Comparison of ENCODE assay signal across 8 mouse cellular contexts in the genomic region with DNA sequence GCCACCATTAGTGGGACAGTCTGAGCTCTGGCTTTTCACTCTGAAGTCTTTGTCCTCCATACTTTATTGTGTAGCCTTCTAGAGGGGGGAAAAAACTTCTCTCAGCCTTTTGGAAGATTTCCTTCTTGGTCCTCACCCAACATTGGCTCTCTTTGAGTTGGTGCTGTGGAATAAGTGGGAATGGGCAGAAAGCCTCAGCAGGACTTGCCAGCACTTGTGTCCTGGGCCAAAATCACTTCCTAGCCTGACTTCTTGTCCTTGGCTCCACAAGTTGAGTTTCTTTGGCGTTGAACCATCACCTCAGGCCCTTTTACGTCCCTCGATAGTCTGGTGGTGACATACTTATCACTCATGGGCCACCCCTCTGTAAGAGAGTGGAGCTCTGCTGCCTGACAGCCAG. TPM values are rescaled to one million over a fixed set of nuclear protein-coding genes. Genes with fewer than 3 reads are reported as not detected.
DNase-seq lines count a peak whose midpoint lies in the region; ATAC-seq and TF ChIP-seq lines count a peak whose summit lies in the region.

No protein-coding gene starts in this region.

- no peaks in the 10 kb centered on the region for H3K9me3 ChIP-seq in embryonic facial prominence, embryonic 10.5 days
- H3K9me3 ChIP-seq in hindbrain, embryonic 14.5 days (ENCODE audit: control insufficient read depth, low read length) = no peaks in the 10 kb centered on the region
- no peaks in the 10 kb centered on the region for H3K9me3 ChIP-seq in midbrain, embryonic 11.5 days (ENCODE audit: control insufficient read depth, low read length)

- H3K27me3 ChIP-seq in embryonic facial prominence, embryonic 10.5 days (replicated peaks; ENCODE audit: low read depth, poor library complexity, severe bottlenecking) = 0 out of 2 replicates have a peak, but pooled peaks cover 3% of the 10 kb centered on the region
- no peaks in the 10 kb centered on the region for H3K27me3 ChIP-seq in hindbrain, embryonic 14.5 days (ENCODE audit: control insufficient read depth, insufficient read depth, low read length)
- H3K27me3 ChIP-seq in midbrain, embryonic 11.5 days (ENCODE audit: control insufficient read depth, insufficient read depth, low read length) = no peaks in the 10 kb centered on the region

- no peak overlapping the region for H3K4me3 ChIP-seq in layer of hippocampus, adult 2 months
- no peak overlapping the region; the same call in 1 of the 2 replicates for H3K4me3 ChIP-seq in embryonic facial prominence, embryonic 10.5 days
- H3K4me3 ChIP-seq in hindbrain, embryonic 14.5 days (replicated peaks; ENCODE audit: low read length) = no peak overlapping the region
- no peak overlapping the region for H3K4me3 ChIP-seq in midbrain, embryonic 11.5 days (ENCODE audit: low read depth, low read length)

- 91% methylated on average over 3 of the region's 3 CpGs for WGBS in embryonic facial prominence, embryonic 10.5 days
- WGBS in hindbrain, embryonic 14.5 days = 90% methylated on average over 3 of the region's 3 CpGs
- WGBS in midbrain, embryonic 11.5 days = 89% methylated on average over 3 of the region's 3 CpGs

- DNase-seq in layer of hippocampus, adult 2 months (ENCODE audit: low spot score in 2 of 2) = no peak
- no peak for DNase-seq in layer of hippocampus, adult 9-10 months (ENCODE audit: low spot score)
- no peak for DNase-seq in embryonic facial prominence, embryonic 10.5 days (ENCODE audit: low spot score)
- DNase-seq in hindbrain, embryonic 14.5 days (ENCODE audit: low spot score) = no peak
- peak; percentile 86 for DNase-seq in midbrain, embryonic 11.5 days (ENCODE audit: low spot score, missing footprints)
- no peak for DNase-seq in kidney, adult 11 months
- DNase-seq in right cerebral cortex, adult 2 months (ENCODE audit: low spot score in 2 of 2) = no peak
- no peak for DNase-seq in embryo, embryonic 9.5 days (ENCODE audit: extremely low spot score)

- H3K4me1 ChIP-seq in embryonic facial prominence, embryonic 10.5 days = peaks cover 14% of the 10 kb centered on the region
- H3K4me1 ChIP-seq in hindbrain, embryonic 14.5 days (replicated peaks; ENCODE audit: control insufficient read depth, insufficient read depth, low read length) = peaks cover 11% of the 10 kb centered on the region; the same call in 1 of the 2 replicates
- H3K4me1 ChIP-seq in midbrain, embryonic 11.5 days (ENCODE audit: control insufficient read depth, insufficient read depth, low read length) = no peaks in the 10 kb centered on the region; the same call in 1 of the 2 replicates

- TF ChIP-seq CTCF in layer of hippocampus, adult 2 months (conservative IDR thresholded peaks at IDR 0.05) = no peak

- no peaks in the 10 kb centered on the region for H3K36me3 ChIP-seq in embryonic facial prominence, embryonic 10.5 days (replicated peaks)
- no peaks in the 10 kb centered on the region for H3K36me3 ChIP-seq in hindbrain, embryonic 14.5 days (replicated peaks; ENCODE audit: control insufficient read depth, insufficient read depth)
- no peaks in the 10 kb centered on the region for H3K36me3 ChIP-seq in midbrain, embryonic 11.5 days (ENCODE audit: control insufficient read depth, insufficient read depth, low read length)

- ATAC-seq in hindbrain, embryonic 14.5 days (ENCODE audit: low FRiP score) = no peak
- no peak for ATAC-seq in midbrain, embryonic 11.5 days (ENCODE audit: low FRiP score)

- peak overlapping the region; percentile 53; the same call in 1 of the 2 replicates for H3K4me2 ChIP-seq in hindbrain, embryonic 14.5 days (replicated peaks)
- H3K4me2 ChIP-seq in midbrain, embryonic 11.5 days = no peak overlapping the region

- no peak overlapping the region for H3K9ac ChIP-seq in hindbrain, embryonic 14.5 days
- H3K9ac ChIP-seq in midbrain, embryonic 11.5 days (ENCODE audit: low read length) = no peak overlapping the region

- peak overlapping the region; percentile 32; the same call in 1 of the 2 replicates for H3K27ac ChIP-seq in layer of hippocampus, adult 2 months
- peak overlapping the region; percentile 79 for H3K27ac ChIP-seq in embryonic facial prominence, embryonic 10.5 days (replicated peaks)
- no peak overlapping the region for H3K27ac ChIP-seq in hindbrain, embryonic 14.5 days
- no peak overlapping the region for H3K27ac ChIP-seq in midbrain, embryonic 11.5 days (ENCODE audit: low read depth, low read length)

RNA-seq across cellular contexts. Expression of gene Ttc41, which starts 22.6 kb away (rescaled TPM):
- total RNA-seq in layer of hippocampus, adult 2 months (2021) = 1 to 10 TPM; 1.3 to 1.5 TPM
- 2.2 and 2.9 TPM in 2 replicates for polyA plus RNA-seq in embryonic facial prominence, embryonic 10.5 days (2016; fragmentation: Nextera tagmentation; extraction: Ambion mirVana)
- 0.82 and 2.5 TPM in 2 replicates for polyA plus RNA-seq in hindbrain, embryonic 14.5 days (2014; fragmentation: Nextera tagmentation; extraction: Ambion mirVana)
- 1.9 and 2.5 TPM in 2 replicates for polyA plus RNA-seq in midbrain, embryonic 11.5 days (2014; fragmentation: Nextera tagmentation; extraction: Ambion mirVana)

RNA-seq across cellular contexts. Expression of gene Hsp90b1, which starts 22.9 kb away (rescaled TPM):
- total RNA-seq in layer of hippocampus, adult 2 months (2021) = 100 to 1,000 TPM; 306 to 337 TPM
- polyA plus RNA-seq in embryonic facial prominence, embryonic 10.5 days (2016; fragmentation: Nextera tagmentation; extraction: Ambion mirVana) = 594 and 621 TPM in 2 replicates
- polyA plus RNA-seq in hindbrain, embryonic 14.5 days (2014; fragmentation: Nextera tagmentation; extraction: Ambion mirVana) = 252 and 279 TPM in 2 replicates
- polyA plus RNA-seq in midbrain, embryonic 11.5 days (2014; fragmentation: Nextera tagmentation; extraction: Ambion mirVana) = 477 and 506 TPM in 2 replicates

RNA-seq across cellular contexts. Expression of gene Gm49358, which starts 35.6 kb away (rescaled TPM):
- total RNA-seq in layer of hippocampus, adult 2 months (2021) = 10 to 100 TPM; 42.5 to 54.0 TPM
- not detected in 2 replicates for polyA plus RNA-seq in embryonic facial prominence, embryonic 10.5 days (2016; fragmentation: Nextera tagmentation; extraction: Ambion mirVana)
- polyA plus RNA-seq in hindbrain, embryonic 14.5 days (2014; fragmentation: Nextera tagmentation; extraction: Ambion mirVana) = 0.80 TPM in 1 of 2 replicates, not detected in the other
- 0.37 TPM in 1 of 2 replicates, not detected in the other for polyA plus RNA-seq in midbrain, embryonic 11.5 days (2014; fragmentation: Nextera tagmentation; extraction: Ambion mirVana)

RNA-seq across cellular contexts. Expression of gene Nt5dc3, which starts 50.6 kb away (rescaled TPM):
- total RNA-seq in layer of hippocampus, adult 2 months (2021) = 100 to 1,000 TPM; 126 to 148 TPM
- 0.75 and 0.85 TPM in 2 replicates for polyA plus RNA-seq in embryonic facial prominence, embryonic 10.5 days (2016; fragmentation: Nextera tagmentation; extraction: Ambion mirVana)
- polyA plus RNA-seq in hindbrain, embryonic 14.5 days (2014; fragmentation: Nextera tagmentation; extraction: Ambion mirVana) = 17.3 and 19.3 TPM in 2 replicates
- 1.1 and 1.7 TPM in 2 replicates for polyA plus RNA-seq in midbrain, embryonic 11.5 days (2014; fragmentation: Nextera tagmentation; extraction: Ambion mirVana)

Comparison
In these comparisons a context has a peak if more than half of its experiments do, and no peak if none do; other contexts are left out.
1. H3K27ac ChIP-seq: peak in layer of hippocampus, adult 2 months (single experiment) and embryonic facial prominence, embryonic 10.5 days (single experiment); none in hindbrain, embryonic 14.5 days (single experiment) and midbrain, embryonic 11.5 days (single experiment).